Mouse (Mus musculus) erythroblast, embryonic 14.5 days (primary cell): Measurements from ENCODE around the gene Lpp.

Experiments used
- GATA1 ChIP-seq: IDR thresholded peaks from 2 replicates; pipeline ENCODE4 v1.6.1; 2012; ENCODE audit warnings: low read length, inconsistent platforms, mixed read lengths
- TAL1 ChIP-seq: IDR thresholded peaks from 3 replicates; pipeline ENCODE4 v1.6.1; 2012; ENCODE audit warnings: low read length, inconsistent platforms, mixed read lengths

DNA sequence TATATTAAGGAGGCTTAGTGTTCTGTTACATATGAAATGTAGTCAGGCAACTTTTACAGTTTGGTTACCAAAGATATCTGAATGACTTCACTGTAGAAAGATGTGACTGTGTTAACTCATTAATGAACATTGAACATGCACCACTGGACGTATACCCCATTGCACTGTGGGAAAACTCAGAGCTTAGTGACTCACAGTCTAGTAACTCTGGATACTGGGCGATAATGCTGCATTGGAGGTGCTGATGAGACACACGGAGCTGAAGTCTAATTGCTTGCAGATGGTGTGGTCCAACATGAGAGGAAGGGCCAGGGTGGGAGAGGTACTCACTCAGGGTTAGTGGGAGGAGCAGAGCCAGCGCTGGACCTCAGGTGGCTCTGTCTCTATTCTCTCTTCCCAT, 34.7 kb downstream of the Lpp start:
- no peak for TF ChIP-seq TAL1
- no peak for TF ChIP-seq GATA1
